Mouse (Mus musculus): ENCODE measurements around the gene Fbxo30. TPM values are rescaled to one million over a fixed set of nuclear protein-coding genes. Genes with fewer than 3 reads are reported as not detected.
"Not testable (repeated sequence)": the region's sequence is repeated elsewhere in the genome, so short reads cannot be mapped to it uniquely, and the experiment has no call there.

Gene Fbxo30
- total and polyA plus RNA-seq, 2 experiments from 2014 or later = 11.9 to 21.8 TPM

DNA sequence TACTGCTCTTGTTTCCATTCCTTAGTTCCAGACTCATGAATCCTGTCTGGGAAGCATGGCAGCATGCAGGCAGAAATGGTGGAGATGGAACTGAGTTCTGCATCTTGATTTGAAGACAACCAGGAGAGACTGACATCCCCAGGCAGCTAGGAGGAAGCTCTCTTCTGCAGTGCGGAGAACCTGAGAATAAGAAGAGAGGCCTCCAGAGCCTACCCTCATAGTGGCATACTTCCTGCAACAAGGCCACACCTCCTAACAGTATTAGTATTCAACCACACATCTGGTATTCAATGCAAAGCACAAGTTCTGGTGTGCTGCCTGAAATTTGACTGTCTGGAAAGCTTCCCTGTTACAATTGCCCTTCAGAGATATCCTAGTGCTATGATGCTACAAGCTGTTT, 28.7 kb downstream of the Fbxo30 start:
- Histone ChIP-seq H3K4me3 (ENCODE audit: low read depth, low read length) (no peak overlapping the region), H3K27me3 (ENCODE audit: control insufficient read depth, insufficient read depth, low read length) (no peaks in the 10 kb centered on the region), H3K9me3 (replicated peaks; ENCODE audit: control insufficient read depth, low read length) (no peaks in the 10 kb centered on the region), H3K27ac (ENCODE audit: low read depth) (no peak overlapping the region), H3K4me2 (ENCODE audit: low read depth, low read length) (no peak overlapping the region), H3K4me1 (ENCODE audit: control insufficient read depth, insufficient read depth) (peaks cover 10% of the 10 kb centered on the region; the same call in 1 of the 2 replicates), H3K36me3 (replicated peaks; ENCODE audit: control insufficient read depth, insufficient read depth, low read length) (no peaks in the 10 kb centered on the region), H3K9ac (replicated peaks; ENCODE audit: low read depth, low read length) (no peak overlapping the region)
- no peak for DNase-seq (ENCODE audit: low spot score)
- WGBS = 74% methylated on average over 1 of the region's 1 CpGs
- TF ChIP-seq EP300 (IDR thresholded peaks at IDR 0.05; ENCODE audit: low read depth) (no peak), CTCF (IDR thresholded peaks at IDR 0.05; ENCODE audit: low read depth) (no peak)
- no peak for ATAC-seq (ENCODE audit: insufficient read depth, low read depth)

DNA sequence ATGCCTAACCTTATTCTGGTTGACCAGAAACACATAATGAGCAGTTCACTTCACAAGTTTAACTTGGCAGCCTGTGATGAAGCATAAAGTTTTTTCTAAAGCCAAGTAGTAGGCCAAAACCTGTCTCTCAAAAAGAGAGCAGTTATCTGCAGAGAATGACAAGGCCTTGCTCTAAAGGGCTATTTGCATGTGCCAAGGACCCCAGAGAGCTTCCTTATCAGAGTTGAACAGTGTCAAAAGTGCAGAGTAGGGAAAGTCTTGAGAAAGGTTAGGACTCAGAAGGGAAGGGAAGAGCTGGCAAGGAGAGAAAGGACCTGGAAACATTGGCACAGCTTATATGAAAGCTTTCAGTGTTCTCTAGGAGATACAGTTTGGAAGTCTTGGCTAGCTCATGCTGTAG, 29.4 kb downstream of the Fbxo30 start:
- no peaks in the 10 kb centered on the region for H3K36me3 ChIP-seq (replicated peaks; ENCODE audit: control insufficient read depth, insufficient read depth, low read length)
- no peaks in the 10 kb centered on the region for H3K9me3 ChIP-seq (replicated peaks; ENCODE audit: control insufficient read depth, low read length)
- H3K4me3 ChIP-seq (ENCODE audit: low read depth, low read length) = no peak overlapping the region
- no peak overlapping the region for H3K27ac ChIP-seq (ENCODE audit: low read depth)
- DNase-seq (ENCODE audit: low spot score) = no peak
- no peaks in the 10 kb centered on the region for H3K27me3 ChIP-seq (ENCODE audit: control insufficient read depth, insufficient read depth, low read length)
- ATAC-seq (ENCODE audit: insufficient read depth, low read depth) = no peak
- peaks cover 7% of the 10 kb centered on the region; the same call in 1 of the 2 replicates for H3K4me1 ChIP-seq (ENCODE audit: control insufficient read depth, insufficient read depth)
- no peak overlapping the region for H3K9ac ChIP-seq (replicated peaks; ENCODE audit: low read depth, low read length)
- no peak overlapping the region for H3K4me2 ChIP-seq (ENCODE audit: low read depth, low read length)
- TF ChIP-seq CTCF (IDR thresholded peaks at IDR 0.05; ENCODE audit: low read depth) (no peak), EP300 (IDR thresholded peaks at IDR 0.05; ENCODE audit: low read depth) (no peak)

GRCm38 (mm10) chr10:11317856-11318454, 36.8 kb downstream of the Fbxo30 start:
- not testable (repeated sequence) for DNase-seq (ENCODE audit: low spot score); H3K27ac ChIP-seq (ENCODE audit: low read depth); H3K4me2 ChIP-seq (ENCODE audit: low read depth, low read length); H3K36me3 ChIP-seq (replicated peaks; ENCODE audit: control insufficient read depth, insufficient read depth, low read length); H3K9me3 ChIP-seq (replicated peaks; ENCODE audit: control insufficient read depth, low read length); H3K27me3 ChIP-seq (ENCODE audit: control insufficient read depth, insufficient read depth, low read length); H3K9ac ChIP-seq (replicated peaks; ENCODE audit: low read depth, low read length); H3K4me1 ChIP-seq (ENCODE audit: control insufficient read depth, insufficient read depth); H3K4me3 ChIP-seq (ENCODE audit: low read depth, low read length); ATAC-seq (ENCODE audit: insufficient read depth, low read depth)

DNA sequence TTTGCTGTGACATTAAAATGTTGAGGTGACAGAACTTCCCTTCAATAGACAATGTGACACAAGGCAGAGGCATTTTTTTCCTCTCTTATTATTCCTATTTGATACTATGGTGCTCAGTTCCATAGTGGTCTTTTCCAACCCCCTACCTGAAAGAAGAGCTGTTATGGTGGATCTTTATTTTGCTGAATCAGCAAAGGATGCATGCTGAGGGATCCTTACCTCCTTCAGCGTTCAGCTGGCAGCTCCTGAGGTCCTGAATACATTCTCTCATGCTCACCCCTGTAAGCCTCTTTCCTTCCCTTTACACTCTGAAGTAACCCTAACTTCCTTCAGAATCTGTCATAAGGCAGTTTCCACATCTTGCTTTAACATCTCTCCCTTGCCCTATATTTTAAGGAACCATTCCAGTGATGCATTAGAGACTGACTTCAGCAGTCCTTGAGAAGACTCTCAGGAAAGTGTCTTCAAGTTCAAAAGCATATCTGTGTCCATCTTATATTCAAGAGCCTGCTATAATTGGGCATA, 38.4 kb downstream of the Fbxo30 start:
- no peak overlapping the region for H3K27ac ChIP-seq (ENCODE audit: low read depth)
- no peaks in the 10 kb centered on the region for H3K27me3 ChIP-seq (ENCODE audit: control insufficient read depth, insufficient read depth, low read length)
- no peaks in the 10 kb centered on the region for H3K9me3 ChIP-seq (replicated peaks; ENCODE audit: control insufficient read depth, low read length)
- ATAC-seq (ENCODE audit: insufficient read depth, low read depth) = no peak
- no peak for DNase-seq (ENCODE audit: low spot score)
- H3K4me2 ChIP-seq (ENCODE audit: low read depth, low read length) = no peak overlapping the region
- no peak overlapping the region for H3K4me3 ChIP-seq (ENCODE audit: low read depth, low read length)
- H3K9ac ChIP-seq (replicated peaks; ENCODE audit: low read depth, low read length) = no peak overlapping the region
- H3K4me1 ChIP-seq (ENCODE audit: control insufficient read depth, insufficient read depth) = no peaks in the 10 kb centered on the region
- TF ChIP-seq EP300 (IDR thresholded peaks at IDR 0.05; ENCODE audit: low read depth) (no peak), CTCF (IDR thresholded peaks at IDR 0.05; ENCODE audit: low read depth) (no peak)
- no peaks in the 10 kb centered on the region for H3K36me3 ChIP-seq (replicated peaks; ENCODE audit: control insufficient read depth, insufficient read depth, low read length)
- 65% methylated on average over 1 of the region's 1 CpGs for WGBS

- Histone ChIP-seq H3K27ac (ENCODE audit: low read depth) (no peak overlapping the region), H3K4me1 (ENCODE audit: control insufficient read depth, insufficient read depth) (no peaks in the 10 kb centered on the region), H3K4me2 (ENCODE audit: low read depth, low read length) (no peak overlapping the region), H3K27me3 (ENCODE audit: control insufficient read depth, insufficient read depth, low read length) (no peaks in the 10 kb centered on the region), H3K9ac (replicated peaks; ENCODE audit: low read depth, low read length) (no peak overlapping the region), H3K4me3 (ENCODE audit: low read depth, low read length) (no peak overlapping the region), H3K36me3 (replicated peaks; ENCODE audit: control insufficient read depth, insufficient read depth, low read length) (no peaks in the 10 kb centered on the region), H3K9me3 (replicated peaks; ENCODE audit: control insufficient read depth, low read length) (no peaks in the 10 kb centered on the region)
- no peak for TF ChIP-seq CTCF (IDR thresholded peaks at IDR 0.05; ENCODE audit: low read depth)
- no peak for TF ChIP-seq EP300 (IDR thresholded peaks at IDR 0.05; ENCODE audit: low read depth)
- no peak for ATAC-seq (ENCODE audit: insufficient read depth, low read depth)
- DNase-seq (ENCODE audit: low spot score) = no peak
- WGBS = 57% methylated on average over 7 of the region's 7 CpGs
These were observed 41.2 kb downstream of the Fbxo30 start for GRCm38 (mm10) chr10:11322316-11322715.

All from heart, postnatal 0 days (tissue).